Mouse (Mus musculus): ENCODE measurements around the gene Plekha1.
A peak's percentile ranks its signal among the peaks of the same experiment; 100 is the strongest.

DNA sequence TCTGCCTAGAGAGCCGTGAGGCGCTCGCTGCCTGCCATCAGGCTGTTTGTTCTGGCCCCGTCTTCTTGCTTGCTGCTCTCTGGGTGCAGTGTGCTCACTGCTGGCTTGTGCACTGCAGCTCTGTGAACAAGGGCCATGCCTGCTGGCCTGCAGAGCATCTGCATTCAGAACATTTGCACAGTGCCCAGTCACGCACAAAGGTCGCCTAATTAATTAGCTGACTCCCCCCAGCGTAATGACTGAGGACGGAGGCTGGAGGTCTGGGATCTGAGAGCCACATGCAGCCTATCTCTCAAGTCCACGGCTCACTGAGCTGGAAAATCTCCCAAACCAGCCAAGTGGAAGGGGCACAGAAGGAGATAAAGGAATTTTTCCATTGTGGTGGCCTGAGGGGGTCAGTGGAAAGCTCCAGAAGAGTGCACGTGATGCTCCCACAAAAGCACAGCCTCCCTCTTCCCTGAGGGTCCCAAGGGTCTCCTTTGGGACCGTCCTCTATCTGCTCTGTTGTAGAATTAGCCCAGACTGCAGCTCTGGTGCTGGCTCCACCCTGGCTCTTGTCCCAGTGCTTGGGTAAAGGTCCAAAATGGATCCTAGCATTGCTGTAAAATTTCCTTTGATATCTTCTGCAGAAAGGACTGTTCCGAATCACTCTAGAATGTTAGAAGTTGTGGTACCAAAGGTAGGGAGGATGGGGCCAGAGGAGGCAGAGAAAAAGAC lies 27.5 kb upstream of the Plekha1 start:
- TF ChIP-seq CTCF (IDR thresholded peaks at IDR 0.05; ENCODE audit: borderline replicate concordance, insufficient read depth, low read depth, low read length) (no peak), POLR2A (IDR thresholded peaks at IDR 0.05; ENCODE audit: borderline replicate concordance, insufficient read depth, low read length) (peak; percentile 7; the same call in 1 of the 2 replicates)

All from cerebellum, adult 2 months (tissue).